Mouse (Mus musculus): ENCODE results near the gene 1810065E05Rik. TPM values are rescaled to one million over a fixed set of nuclear protein-coding genes. Genes with fewer than 3 reads are reported as not detected.

1810065E05Rik gene
- not detected for polyA plus RNA-seq (2012; fragmentation: generic; extraction: Trizol)

DNA sequence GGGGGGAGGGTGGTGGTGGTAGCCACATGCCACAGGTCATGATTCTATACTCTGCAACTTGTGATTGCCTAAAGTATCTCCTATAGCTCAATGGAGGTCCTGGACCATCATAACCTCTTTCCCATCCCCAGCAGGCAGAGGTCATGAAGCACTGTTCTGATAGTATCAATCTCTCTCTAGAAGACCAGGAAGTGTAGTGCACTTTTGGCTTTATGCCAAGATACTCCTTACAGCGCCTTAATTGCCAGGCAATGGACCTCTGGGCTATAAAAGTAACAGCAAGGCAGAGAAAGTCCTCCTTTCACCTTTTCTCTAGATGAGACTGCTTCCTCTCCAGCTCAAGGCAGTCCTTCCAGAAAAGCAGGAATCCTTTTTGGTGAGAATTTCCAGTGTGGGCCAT, at the start of gene 1810065E05Rik:
TSS of gene 1810065E05Rik (plus strand) at position 297 of the 400 bp plus-strand sequence.

GRCm38 (mm10) chr11:58378763-58379278, 42.1 kb upstream of the 1810065E05Rik start, which contains the start of gene Lypd8:
Gene Lypd8, plus strand, starts transcription at chr11:58379043.

GRCm38 (mm10) chr11:58432259-58432658, 11.3 kb downstream of the 1810065E05Rik start, which contains the start of gene Gm12253:
Gene Gm12253, plus strand, starts transcription at chr11:58432559.

GRCm38 (mm10) chr11:58452759-58453158, 31.8 kb downstream of the 1810065E05Rik start, which contains the start of gene Lypd9:
Gene Lypd9, minus strand, starts transcription at chr11:58452923.

GRCm38 (mm10) chr11:58462170-58462569, 41.3 kb downstream of the 1810065E05Rik start, which contains the start of gene Olfr30:
Gene Olfr30, minus strand, starts transcription at chr11:58462270.

Other genes with a start within 250 kb of the 1810065E05Rik start
- 10 to 100 TPM; 47.0 to 74.8 TPM for gene Mrpl22, start 249.4 kb upstream of the 1810065E05Rik start, polyA plus RNA-seq (2012; fragmentation: generic; extraction: Trizol)
- 1 to 10 TPM in 1 of 2 experiments, under 1 TPM in 1; 0.16 to 7.9 TPM for gene Igtp, start 221.6 kb upstream of the 1810065E05Rik start, polyA plus RNA-seq (2012; fragmentation: generic; extraction: Trizol)
- 1 to 10 TPM in 1 of 2 experiments, under 1 TPM in 1; 0.04 to 2.9 TPM for gene Irgm2, start 221.5 kb upstream of the 1810065E05Rik start, polyA plus RNA-seq (2012; fragmentation: generic; extraction: Trizol)
- gene 4930438A08Rik, start 146.3 kb upstream of the 1810065E05Rik start, polyA plus RNA-seq (2012; fragmentation: generic; extraction: Trizol) = not detected
- gene Zfp692, start 114.0 kb upstream of the 1810065E05Rik start, polyA plus RNA-seq (2012; fragmentation: generic; extraction: Trizol) = 10 to 100 TPM in 1 of 2 experiments, 1 to 10 TPM in 1; 4.4 to 10.7 TPM
- 10 to 100 TPM; 15.1 to 17.3 TPM for gene Zfp672, start 90.8 kb upstream of the 1810065E05Rik start, polyA plus RNA-seq (2012; fragmentation: generic; extraction: Trizol)
- gene Sh3bp5l, start 90.4 kb upstream of the 1810065E05Rik start, polyA plus RNA-seq (2012; fragmentation: generic; extraction: Trizol) = 10 to 100 TPM; 17.9 to 33.6 TPM
- not detected for gene Lypd8, start 42.1 kb upstream of the 1810065E05Rik start, polyA plus RNA-seq (2012; fragmentation: generic; extraction: Trizol)
- not detected for gene Gm12253, start 11.4 kb downstream of the 1810065E05Rik start, polyA plus RNA-seq (2012; fragmentation: generic; extraction: Trizol)
- not detected for gene Lypd9, start 31.8 kb downstream of the 1810065E05Rik start, polyA plus RNA-seq (2012; fragmentation: generic; extraction: Trizol)
- not detected for gene Olfr30, start 41.2 kb downstream of the 1810065E05Rik start, polyA plus RNA-seq (2012; fragmentation: generic; extraction: Trizol)
- not detected for gene Olfr332, start 71.4 kb downstream of the 1810065E05Rik start, polyA plus RNA-seq (2012; fragmentation: generic; extraction: Trizol)
- not detected for gene Olfr331, start 81.5 kb downstream of the 1810065E05Rik start, polyA plus RNA-seq (2012; fragmentation: generic; extraction: Trizol)
- gene Olfr330, start 113.7 kb downstream of the 1810065E05Rik start, polyA plus RNA-seq (2012; fragmentation: generic; extraction: Trizol) = not detected
- not detected for gene Olfr329-ps, start 125.3 kb downstream of the 1810065E05Rik start, polyA plus RNA-seq (2012; fragmentation: generic; extraction: Trizol)
- gene Olfr328, start 134.5 kb downstream of the 1810065E05Rik start, polyA plus RNA-seq (2012; fragmentation: generic; extraction: Trizol) = not detected
- not detected for gene Olfr224, start 149.4 kb downstream of the 1810065E05Rik start, polyA plus RNA-seq (2012; fragmentation: generic; extraction: Trizol)
- not detected for gene Olfr325, start 156.6 kb downstream of the 1810065E05Rik start, polyA plus RNA-seq (2012; fragmentation: generic; extraction: Trizol)
- gene Olfr324, start 174.0 kb downstream of the 1810065E05Rik start, polyA plus RNA-seq (2012; fragmentation: generic; extraction: Trizol) = not detected
- not detected for gene 2210407C18Rik, start 195.0 kb downstream of the 1810065E05Rik start, polyA plus RNA-seq (2012; fragmentation: generic; extraction: Trizol)
- gene Olfr323, start 209.4 kb downstream of the 1810065E05Rik start, polyA plus RNA-seq (2012; fragmentation: generic; extraction: Trizol) = not detected
- gene Trim58, start 219.4 kb downstream of the 1810065E05Rik start, polyA plus RNA-seq (2012; fragmentation: generic; extraction: Trizol) = not detected
- not detected for gene Olfr322, start 237.7 kb downstream of the 1810065E05Rik start, polyA plus RNA-seq (2012; fragmentation: generic; extraction: Trizol)